Mouse (Mus musculus) midbrain, embryonic 15.5 days (tissue): Measurements from ENCODE around the gene Bcas3. TPM values are rescaled to one million over a fixed set of nuclear protein-coding genes. Genes with fewer than 3 reads are reported as not detected.

ENCODE experiments used
- ATAC-seq: fragments of 200-750 bp; cut with Nextera tagmentation; replicated peaks from 2 replicates; pipeline ENCODE4 v1.8.0; 2017; ENCODE audit warnings: moderate TSS enrichment
- H3K27ac ChIP-seq: fragments of 300-500 bp; sonication (generic); 2 replicates; pipeline ENCODE4 v1.5.1; 2015; ENCODE audit warnings: mild to moderate bottlenecking, inconsistent platforms
- H3K27me3 ChIP-seq: fragments of 300-500 bp; sonication (generic); replicated peaks from 2 replicates; pipeline ENCODE4 v1.6.1; 2015; ENCODE audit warnings: inconsistent platforms
- H3K36me3 ChIP-seq: fragments of 300-500 bp; sonication (generic); replicated peaks from 2 replicates; pipeline ENCODE4 v1.6.1; 2015; ENCODE audit warnings: inconsistent platforms
- H3K4me1 ChIP-seq: fragments of 300-500 bp; sonication (generic); 2 replicates; pipeline ENCODE4 v1.6.1; 2015; ENCODE audit warnings: inconsistent platforms
- H3K4me2 ChIP-seq: fragments of 300-500 bp; sonication (generic); 2 replicates; pipeline ENCODE4 v1.6.1; 2015; ENCODE audit warnings: inconsistent platforms, mild to moderate bottlenecking, moderate library complexity
- H3K4me3 ChIP-seq: fragments of 300-500 bp; sonication (generic); 2 replicates; pipeline ENCODE4 v1.5.1; 2015; ENCODE audit warnings: mild to moderate bottlenecking, inconsistent platforms
- H3K9ac ChIP-seq: fragments of 300-500 bp; sonication (generic); 2 replicates; pipeline ENCODE4 v1.6.1; 2015; ENCODE audit warnings: mild to moderate bottlenecking, inconsistent platforms
- H3K9me3 ChIP-seq: fragments of 300-500 bp; sonication (generic); 2 replicates; pipeline ENCODE4 v1.6.1; 2016; ENCODE audit warnings: inconsistent platforms
- WGBS: fragments of 180-500 bp; shearing (Covaris S2); methylation state at CpG from one replicate; pipeline ENCODE4 v1.1.7; 2015; ENCODE audit warnings: mixed read lengths; 5-methylcytosine and 5-hydroxymethylcytosine counted together
- polyA plus RNA-seq: library from polyadenylated mRNA; unstranded; fragments of >200 nt; fragmentation: Nextera tagmentation; extraction: Ambion mirVana; gene quantifications from 2 replicates; pipeline ENCODE4 v1.2.1, GENCODE M21; 2015

Bcas3 gene
- polyA plus RNA-seq, 1 experiment from 2014 or later = 30.8 TPM

- no peaks in the 10 kb centered on the region for H3K9me3 ChIP-seq
- H3K4me3 ChIP-seq = no peak overlapping the region
- ATAC-seq = 0 out of 2 replicates have a peak, but pooled peaks have one; percentile 27
- H3K4me2 ChIP-seq = no peak overlapping the region
- WGBS = 42% methylated on average over 6 of the region's 6 CpGs
- no peaks in the 10 kb centered on the region for H3K36me3 ChIP-seq
- no peaks in the 10 kb centered on the region for H3K27me3 ChIP-seq
- no peak overlapping the region for H3K9ac ChIP-seq
- peaks cover 13% of the 10 kb centered on the region for H3K4me1 ChIP-seq
- 0 out of 2 replicates have a peak overlapping the region, but pooled peaks have one; percentile 29 for H3K27ac ChIP-seq
Observed at GRCm38 (mm10) chr11:85760486-85761141, 407.6 kb downstream of the Bcas3 start.

DNA sequence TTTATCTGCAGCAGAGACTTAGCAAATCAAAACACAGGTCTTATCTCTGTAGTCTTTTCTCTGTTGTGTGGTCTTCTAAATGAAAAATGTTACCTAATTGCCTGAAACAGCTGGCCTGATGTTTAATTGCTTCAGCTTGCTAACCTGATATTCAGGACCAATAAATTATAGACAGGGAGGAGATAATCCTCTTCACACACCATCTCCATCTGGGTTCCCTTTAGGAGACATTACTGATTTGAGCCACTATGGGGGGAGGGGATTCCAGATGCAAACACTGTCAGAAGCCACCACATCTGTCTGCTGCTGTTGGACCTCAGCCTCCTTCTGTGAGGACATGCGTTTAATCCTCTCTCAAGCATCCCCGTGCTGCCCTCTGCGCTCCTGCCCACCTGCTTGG, 408.2 kb downstream of the Bcas3 start:
- WGBS = 81% methylated on average over 3 of the region's 3 CpGs
- Histone ChIP-seq H3K4me2 (no peak overlapping the region), H3K9me3 (no peaks in the 10 kb centered on the region), H3K27me3 (no peaks in the 10 kb centered on the region), H3K36me3 (no peaks in the 10 kb centered on the region), H3K4me1 (peaks cover 14% of the 10 kb centered on the region), H3K4me3 (no peak overlapping the region), H3K9ac (no peak overlapping the region), H3K27ac (no peak overlapping the region)
- ATAC-seq = no peak

- no peaks in the 10 kb centered on the region for H3K9me3 ChIP-seq
- H3K4me3 ChIP-seq = no peak overlapping the region
- H3K27me3 ChIP-seq = 0 out of 2 replicates have a peak, but pooled peaks cover 3% of the 10 kb centered on the region
- H3K36me3 ChIP-seq = no peaks in the 10 kb centered on the region
- ATAC-seq = no peak
- no peak overlapping the region for H3K4me2 ChIP-seq
- H3K27ac ChIP-seq = no peak overlapping the region
- H3K4me1 ChIP-seq = peaks cover 19% of the 10 kb centered on the region
- no peak overlapping the region for H3K9ac ChIP-seq
- WGBS = 74% methylated on average over 3 of the region's 3 CpGs
Observed at GRCm38 (mm10) chr11:85763655-85764054, 410.7 kb downstream of the Bcas3 start.

DNA sequence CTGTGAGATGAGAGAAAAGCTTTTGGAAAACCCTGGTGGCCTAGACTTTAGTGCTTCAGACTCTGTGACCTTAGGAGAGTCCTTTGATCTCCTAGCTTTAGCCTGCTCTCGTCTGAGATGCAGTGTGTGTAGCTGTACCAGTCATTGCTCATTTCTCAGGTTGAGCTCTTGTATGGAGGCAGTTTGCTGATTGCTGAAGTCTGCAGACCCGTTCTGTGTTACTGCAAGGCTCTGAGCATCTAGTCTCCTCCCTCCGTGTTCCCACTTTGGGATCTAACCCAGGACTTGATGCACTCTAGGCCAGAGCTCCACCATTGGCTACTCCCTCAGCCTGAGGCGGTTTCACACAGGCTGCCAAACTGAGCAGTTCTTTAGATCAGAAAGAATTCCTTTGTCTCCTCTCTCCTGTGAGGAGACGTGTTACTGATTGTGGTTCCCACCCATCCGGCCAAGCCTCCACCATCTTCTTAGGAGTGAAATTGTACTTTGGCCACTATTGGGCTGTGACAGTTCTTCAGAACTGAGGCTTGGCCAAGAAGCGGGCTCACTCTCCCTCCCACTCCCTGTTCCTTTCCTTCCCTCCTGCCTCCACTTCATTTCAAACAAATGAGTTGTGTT, 413.2 kb downstream of the Bcas3 start:
- no peak overlapping the region for H3K4me3 ChIP-seq
- WGBS = 20% methylated on average over 7 of the region's 7 CpGs
- no peaks in the 10 kb centered on the region for H3K9me3 ChIP-seq
- no peak overlapping the region for H3K4me2 ChIP-seq
- H3K9ac ChIP-seq = no peak overlapping the region
- H3K27me3 ChIP-seq = 0 out of 2 replicates have a peak, but pooled peaks cover 3% of the 10 kb centered on the region
- H3K36me3 ChIP-seq = no peaks in the 10 kb centered on the region
- ATAC-seq = no peak
- H3K27ac ChIP-seq = no peak overlapping the region
- H3K4me1 ChIP-seq = 0 out of 2 replicates have a peak, but pooled peaks cover 5% of the 10 kb centered on the region

DNA sequence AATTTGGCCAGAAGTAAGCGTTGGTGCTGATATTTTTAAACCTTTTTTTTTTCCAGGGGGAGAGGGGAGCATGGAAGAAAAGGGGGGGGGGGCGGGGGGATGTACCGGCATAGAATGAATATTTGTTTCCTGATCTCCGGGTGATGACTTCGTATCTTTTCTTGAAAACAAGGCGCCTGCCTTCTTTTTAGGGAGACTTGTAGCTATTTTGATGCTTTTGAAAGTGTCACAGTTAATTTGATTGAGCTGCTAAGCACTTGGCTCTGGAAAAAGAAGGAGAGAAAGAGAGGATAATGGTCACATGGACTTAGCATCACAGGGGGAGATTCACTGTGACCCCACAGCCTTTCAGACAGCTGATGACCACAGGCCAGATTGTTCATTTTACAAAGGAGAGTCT, 413.8 kb downstream of the Bcas3 start:
- Histone ChIP-seq H3K27me3 (0 out of 2 replicates have a peak, but pooled peaks cover 3% of the 10 kb centered on the region), H3K4me3 (no peak overlapping the region), H3K9me3 (no peaks in the 10 kb centered on the region), H3K9ac (no peak overlapping the region), H3K4me2 (no peak overlapping the region), H3K36me3 (no peaks in the 10 kb centered on the region), H3K4me1 (0 out of 2 replicates have a peak, but pooled peaks cover 5% of the 10 kb centered on the region), H3K27ac (no peak overlapping the region)
- WGBS = 16% methylated on average over 6 of the region's 6 CpGs
- ATAC-seq = no peak

GRCm38 (mm10) chr11:85769740-85770139, 416.8 kb downstream of the Bcas3 start:
- H3K9me3 ChIP-seq = no peaks in the 10 kb centered on the region
- H3K4me1 ChIP-seq = 0 out of 2 replicates have a peak, but pooled peaks cover 5% of the 10 kb centered on the region
- no peak overlapping the region for H3K4me2 ChIP-seq
- 82% methylated on average over 2 of the region's 2 CpGs for WGBS
- no peak overlapping the region for H3K27ac ChIP-seq
- ATAC-seq = no peak
- no peak overlapping the region for H3K9ac ChIP-seq
- H3K27me3 ChIP-seq = 0 out of 2 replicates have a peak, but pooled peaks cover 3% of the 10 kb centered on the region
- H3K4me3 ChIP-seq = no peak overlapping the region
- H3K36me3 ChIP-seq = no peaks in the 10 kb centered on the region

- 61% methylated on average over 4 of the region's 4 CpGs for WGBS
- Histone ChIP-seq H3K4me1 (no peaks in the 10 kb centered on the region), H3K27ac (no peak overlapping the region), H3K27me3 (no peaks in the 10 kb centered on the region), H3K4me2 (no peak overlapping the region), H3K9me3 (no peaks in the 10 kb centered on the region), H3K36me3 (no peaks in the 10 kb centered on the region), H3K9ac (no peak overlapping the region), H3K4me3 (no peak overlapping the region)
- no peak for ATAC-seq
Observed at GRCm38 (mm10) chr11:85773391-85773790, 420.4 kb downstream of the Bcas3 start.

GRCm38 (mm10) chr11:85774707-85775106, 421.7 kb downstream of the Bcas3 start:
- ATAC-seq = no peak
- H3K4me2 ChIP-seq = no peak overlapping the region
- H3K4me3 ChIP-seq = no peak overlapping the region
- no peaks in the 10 kb centered on the region for H3K9me3 ChIP-seq
- H3K4me1 ChIP-seq = no peaks in the 10 kb centered on the region
- H3K27ac ChIP-seq = no peak overlapping the region
- no peaks in the 10 kb centered on the region for H3K27me3 ChIP-seq
- H3K9ac ChIP-seq = no peak overlapping the region
- H3K36me3 ChIP-seq = no peaks in the 10 kb centered on the region
- 74% methylated on average over 6 of the region's 6 CpGs for WGBS

DNA sequence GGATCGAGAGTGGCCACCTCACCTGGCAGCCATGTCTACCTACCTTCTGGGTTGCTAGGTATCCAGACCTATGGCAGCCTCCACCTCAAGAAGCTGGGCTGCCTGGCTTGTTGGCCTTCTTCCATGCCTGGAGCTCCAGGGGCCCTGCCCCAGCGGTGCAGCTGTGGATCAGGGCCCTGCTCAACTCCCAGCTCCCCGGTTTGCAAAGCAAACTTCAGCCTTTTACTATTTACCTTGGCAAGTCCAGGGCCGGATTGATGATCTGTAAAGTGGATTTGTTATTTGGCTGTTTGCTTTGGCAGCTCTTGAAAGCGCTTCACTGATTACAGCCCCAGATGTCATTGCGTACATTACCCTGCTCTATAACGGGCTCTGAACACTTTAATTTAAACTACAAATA, 422.5 kb downstream of the Bcas3 start:
- no peak overlapping the region for H3K4me3 ChIP-seq
- 69% methylated on average over 7 of the region's 7 CpGs for WGBS
- no peaks in the 10 kb centered on the region for H3K9me3 ChIP-seq
- no peak for ATAC-seq
- no peak overlapping the region for H3K9ac ChIP-seq
- no peaks in the 10 kb centered on the region for H3K4me1 ChIP-seq
- H3K27me3 ChIP-seq = no peaks in the 10 kb centered on the region
- no peak overlapping the region for H3K27ac ChIP-seq
- no peak overlapping the region for H3K4me2 ChIP-seq
- no peaks in the 10 kb centered on the region for H3K36me3 ChIP-seq

- Histone ChIP-seq H3K27me3 (no peaks in the 10 kb centered on the region), H3K36me3 (no peaks in the 10 kb centered on the region), H3K9ac (no peak overlapping the region), H3K4me2 (no peak overlapping the region), H3K4me1 (no peaks in the 10 kb centered on the region), H3K4me3 (no peak overlapping the region), H3K9me3 (no peaks in the 10 kb centered on the region), H3K27ac (no peak overlapping the region)
- no peak for ATAC-seq
- WGBS = 75% methylated on average over 7 of the region's 7 CpGs
Observed at GRCm38 (mm10) chr11:85776861-85777360, 423.9 kb downstream of the Bcas3 start.

DNA sequence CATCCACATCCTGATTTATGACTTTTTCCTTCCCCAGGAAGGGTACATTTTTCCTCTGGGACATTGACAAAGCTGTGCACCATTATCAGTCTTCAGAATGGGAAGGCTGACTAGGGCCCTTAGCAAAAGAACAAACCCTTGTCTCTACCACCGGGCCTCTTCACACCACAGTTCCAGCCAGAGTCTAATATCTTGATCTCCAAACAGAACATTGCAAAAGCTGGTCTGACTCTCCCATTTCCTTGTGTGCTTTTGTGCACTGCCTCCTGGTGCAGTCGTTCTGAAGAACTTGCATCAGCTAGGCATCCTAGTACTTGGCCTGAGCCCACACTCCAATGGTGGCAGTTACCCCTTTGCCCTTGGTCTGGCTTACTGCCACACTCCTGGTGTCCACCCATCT, 425.0 kb downstream of the Bcas3 start:
- no peak for ATAC-seq
- no peak overlapping the region for H3K4me2 ChIP-seq
- no peaks in the 10 kb centered on the region for H3K36me3 ChIP-seq
- no peak overlapping the region for H3K4me3 ChIP-seq
- no peak overlapping the region for H3K27ac ChIP-seq
- H3K9ac ChIP-seq = no peak overlapping the region
- no peaks in the 10 kb centered on the region for H3K9me3 ChIP-seq
- WGBS = 90% methylated on average over 2 of the region's 2 CpGs
- no peaks in the 10 kb centered on the region for H3K27me3 ChIP-seq
- no peaks in the 10 kb centered on the region for H3K4me1 ChIP-seq

DNA sequence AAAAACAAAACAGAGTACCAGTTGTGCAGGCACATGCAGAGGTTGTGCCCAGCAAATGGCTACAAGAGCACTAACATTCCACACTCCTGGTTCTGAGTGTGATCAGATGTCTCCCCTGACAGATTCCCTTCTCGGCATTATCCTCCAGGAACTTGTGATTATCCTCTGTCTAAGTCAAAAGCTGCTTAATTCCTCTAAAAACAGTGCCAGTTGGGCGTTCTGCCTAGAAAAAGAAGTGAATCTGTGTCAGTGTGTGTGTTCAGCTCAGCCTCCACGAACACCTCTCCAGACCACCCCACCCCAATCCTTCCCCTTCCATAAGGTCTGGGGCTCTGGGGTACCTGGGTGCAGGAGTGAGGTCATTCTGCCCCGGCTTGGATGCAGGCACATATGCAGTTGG, 427.3 kb downstream of the Bcas3 start:
- no peak overlapping the region for H3K27ac ChIP-seq
- no peak overlapping the region for H3K4me3 ChIP-seq
- no peak overlapping the region for H3K4me2 ChIP-seq
- ATAC-seq = no peak
- no peaks in the 10 kb centered on the region for H3K4me1 ChIP-seq
- no peaks in the 10 kb centered on the region for H3K27me3 ChIP-seq
- H3K36me3 ChIP-seq = no peaks in the 10 kb centered on the region
- H3K9ac ChIP-seq = no peak overlapping the region
- WGBS = 70% methylated on average over 4 of the region's 4 CpGs
- H3K9me3 ChIP-seq = no peaks in the 10 kb centered on the region
